Mouse (Mus musculus) heart, embryonic 13.5 days (tissue): ENCODE data around the gene A430078G23Rik. TPM values are rescaled to one million over a fixed set of nuclear protein-coding genes. Genes with fewer than 3 reads are reported as not detected.

Experiments
- ATAC-seq: fragments of 200-750 bp; cut with Nextera tagmentation; 2 replicates; pipeline ENCODE4 v1.8.0; 2017; ENCODE audit warnings: moderate TSS enrichment; ENCODE audit not compliant: insufficient number of reproducible peaks, low FRiP score, low TSS enrichment; ENCODE audit errors: extremely low read depth
- H3K27ac ChIP-seq: fragments of 300-500 bp; sonication (generic); replicated peaks from 2 replicates; pipeline ENCODE4 v1.5.1; 2015; ENCODE audit warnings: moderate library complexity, mild to moderate bottlenecking, inconsistent platforms
- H3K27me3 ChIP-seq: fragments of 300-500 bp; sonication (generic); replicated peaks from 2 replicates; pipeline ENCODE4 v1.6.1; 2015; ENCODE audit warnings: mild to moderate bottlenecking, inconsistent platforms
- H3K36me3 ChIP-seq: fragments of 300-500 bp; sonication (generic); 2 replicates; pipeline ENCODE4 v1.6.1; 2015; ENCODE audit warnings: mild to moderate bottlenecking, inconsistent platforms
- H3K4me1 ChIP-seq: fragments of 300-500 bp; sonication (generic); 2 replicates; pipeline ENCODE4 v1.6.1; 2015; ENCODE audit warnings: inconsistent platforms
- H3K4me2 ChIP-seq: fragments of 300-500 bp; sonication (generic); 2 replicates; pipeline ENCODE4 v1.6.1; 2015; ENCODE audit warnings: inconsistent platforms, mild to moderate bottlenecking, moderate library complexity
- H3K4me3 ChIP-seq: fragments of 300-500 bp; sonication (generic); 2 replicates; pipeline ENCODE4 v1.5.1; 2015; ENCODE audit warnings: moderate library complexity, mild to moderate bottlenecking, inconsistent platforms
- H3K9ac ChIP-seq: fragments of 300-500 bp; sonication (generic); 2 replicates; pipeline ENCODE4 v1.6.1; 2015; ENCODE audit warnings: inconsistent platforms, mild to moderate bottlenecking, moderate library complexity
- H3K9me3 ChIP-seq: fragments of 300-500 bp; sonication (generic); 2 replicates; pipeline ENCODE4 v1.6.1; 2016; ENCODE audit warnings: inconsistent platforms
- WGBS: fragments of 180-500 bp; shearing (Covaris S2); methylation state at CpG from one replicate; pipeline ENCODE4 v1.1.7; 2015; ENCODE audit warnings: mixed read lengths; 5-methylcytosine and 5-hydroxymethylcytosine counted together
- polyA plus RNA-seq: library from polyadenylated mRNA; unstranded; fragments of >200 nt; fragmentation: Nextera tagmentation; extraction: Ambion mirVana; gene quantifications from 2 replicates; pipeline ENCODE4 v1.2.1, GENCODE M21; 2015

Gene A430078G23Rik
- polyA plus RNA-seq, 1 experiment from 2014 or later, result not detected

DNA sequence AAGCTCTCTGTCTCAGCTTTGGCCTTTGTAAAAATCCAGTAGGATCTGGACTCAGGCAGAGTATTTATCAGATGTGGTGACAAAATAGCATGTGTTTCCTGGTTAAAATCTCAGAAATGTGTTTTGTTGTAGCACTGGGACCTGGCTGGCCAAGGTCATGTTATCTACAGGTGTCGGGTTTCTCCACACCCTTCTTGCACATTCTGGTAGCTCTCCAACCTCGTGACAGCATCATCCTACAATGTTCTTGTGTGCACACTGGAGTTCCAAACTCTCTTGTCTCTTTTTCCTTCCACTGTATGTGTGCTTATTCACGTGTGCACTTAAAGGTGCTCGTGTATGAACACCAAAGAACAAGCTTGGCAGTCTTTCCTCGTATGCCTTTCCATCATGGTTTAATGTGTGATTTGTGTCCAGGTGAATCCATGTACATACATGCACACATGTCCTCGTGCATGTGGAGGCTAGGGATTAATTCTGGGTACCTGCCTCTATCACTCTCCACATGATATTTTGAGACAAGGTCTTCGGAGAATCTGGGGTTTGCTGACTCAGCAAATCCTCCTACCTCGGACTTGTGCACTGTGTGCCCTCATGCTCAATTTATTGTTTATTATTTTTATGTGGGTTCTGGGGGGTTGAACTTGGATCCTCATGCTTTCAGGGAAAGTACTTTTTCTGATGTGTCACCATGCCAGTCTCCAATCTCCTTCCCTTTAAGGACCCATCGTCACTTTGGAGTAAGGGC is 35.5 kb downstream of the A430078G23Rik start:
- H3K9ac ChIP-seq, result no peak overlapping the region
- H3K4me2 ChIP-seq, result no peak overlapping the region
- WGBS, result 62% methylated on average over 9 of the region's 9 CpGs
- no peak for ATAC-seq
- H3K27me3 ChIP-seq, result peaks cover 10% of the 10 kb centered on the region; the same call in 1 of the 2 replicates
- no peaks in the 10 kb centered on the region for H3K36me3 ChIP-seq
- H3K4me3 ChIP-seq, result no peak overlapping the region
- peaks cover 9% of the 10 kb centered on the region for H3K4me1 ChIP-seq
- H3K27ac ChIP-seq, result no peak overlapping the region
- H3K9me3 ChIP-seq, result no peaks in the 10 kb centered on the region

DNA sequence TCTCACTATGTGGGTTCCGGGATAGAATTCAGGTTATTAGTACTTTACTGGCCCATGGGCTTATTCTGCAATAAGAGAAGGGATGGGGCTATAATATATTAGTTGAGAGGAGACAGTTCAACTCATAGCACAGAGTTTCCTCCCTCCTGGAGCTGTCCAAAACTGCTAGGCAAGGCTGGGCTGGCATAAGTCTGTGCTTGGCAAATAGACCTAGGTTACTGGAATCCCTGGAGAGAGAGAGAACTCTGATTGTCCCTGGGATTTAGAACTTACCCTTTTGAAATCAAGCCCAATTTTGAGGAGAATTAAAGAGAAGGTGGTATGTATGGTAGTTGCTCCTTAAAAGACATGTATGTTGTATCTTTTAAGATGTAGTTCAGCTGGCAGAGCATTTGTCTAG is 36.3 kb downstream of the A430078G23Rik start:
- no peak overlapping the region for H3K4me3 ChIP-seq
- no peak for ATAC-seq
- H3K9ac ChIP-seq, result no peak overlapping the region
- H3K4me2 ChIP-seq, result no peak overlapping the region
- H3K27me3 ChIP-seq, result peaks cover 10% of the 10 kb centered on the region; the same call in 1 of the 2 replicates
- 88% methylated on average over 1 of the region's 1 CpGs for WGBS
- peaks cover 16% of the 10 kb centered on the region for H3K4me1 ChIP-seq
- no peak overlapping the region for H3K27ac ChIP-seq
- H3K36me3 ChIP-seq, result no peaks in the 10 kb centered on the region
- H3K9me3 ChIP-seq, result no peaks in the 10 kb centered on the region

DNA sequence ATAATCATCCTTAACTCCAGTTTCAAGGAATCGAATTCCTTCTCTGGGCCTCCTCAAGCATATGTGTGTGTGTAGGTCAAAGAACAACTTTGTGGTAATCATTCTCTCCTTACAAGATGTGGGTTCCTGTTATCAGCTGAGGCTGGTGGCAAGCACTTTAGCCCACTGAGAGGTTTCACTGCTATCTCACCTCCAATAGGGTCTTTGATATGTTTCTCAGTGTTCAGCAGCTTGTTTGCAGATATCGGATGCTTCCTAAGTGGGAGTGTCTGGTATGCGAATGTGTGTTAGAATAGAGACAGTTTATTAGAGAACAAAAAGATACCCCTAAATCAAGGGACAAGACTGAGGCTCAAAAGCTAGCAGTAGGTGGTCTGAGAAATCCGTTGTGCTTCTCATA is 39.1 kb downstream of the A430078G23Rik start:
- Histone ChIP-seq H3K4me2 (peak overlapping the region; percentile 82), H3K9me3 (no peaks in the 10 kb centered on the region), H3K36me3 (peaks cover 9% of the 10 kb centered on the region), H3K4me3 (peak overlapping the region; percentile 84), H3K27me3 (no peaks in the 10 kb centered on the region), H3K9ac (peak overlapping the region; percentile 89), H3K27ac (no peak overlapping the region), H3K4me1 (peaks cover 26% of the 10 kb centered on the region)
- no peak for ATAC-seq
- 34% methylated on average over 4 of the region's 4 CpGs for WGBS

DNA sequence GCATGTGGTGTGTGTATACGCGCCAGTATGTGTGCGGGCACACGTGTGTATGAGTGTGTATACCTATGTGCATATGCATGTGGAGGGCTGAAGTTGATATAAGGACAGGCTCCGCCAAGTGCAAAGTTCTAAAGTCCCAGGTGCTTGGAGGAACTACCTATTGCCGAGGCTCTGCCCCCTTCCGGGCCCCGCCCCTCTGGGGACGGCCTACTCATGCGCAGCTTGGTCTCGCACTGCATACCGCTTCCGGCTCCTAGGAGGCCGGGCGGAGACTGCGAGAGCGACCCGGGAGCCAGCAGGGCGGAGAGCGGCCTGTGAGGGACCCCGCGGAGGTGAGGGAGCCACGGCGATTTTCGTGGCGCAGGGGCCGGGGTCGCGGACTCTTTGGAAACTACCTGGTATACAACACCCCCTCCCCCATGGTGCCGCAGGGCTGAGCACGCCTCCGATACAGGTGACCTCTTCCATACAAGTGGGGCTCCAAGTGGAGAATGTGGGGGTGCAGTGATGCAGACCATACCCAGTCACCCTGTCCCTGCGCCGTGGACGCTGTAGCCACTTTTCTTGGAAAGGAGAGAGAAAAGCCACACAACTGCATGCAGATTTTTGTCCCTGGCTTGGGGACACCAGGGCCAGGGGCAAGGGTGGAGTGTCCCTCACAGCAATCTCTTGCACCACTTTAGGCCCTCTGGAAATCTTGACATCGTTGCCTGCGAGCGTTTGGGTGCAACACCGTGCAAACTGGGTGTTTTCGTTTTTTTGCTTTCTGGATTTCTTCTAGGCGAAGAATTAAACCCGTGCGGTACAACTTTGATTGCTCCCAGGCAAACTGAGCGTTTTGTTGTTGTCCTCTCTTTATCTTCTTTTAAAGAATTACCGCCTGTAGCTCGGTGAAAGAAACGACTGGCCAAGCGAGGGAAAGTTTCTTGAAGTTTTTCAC is 39.8 kb downstream of the A430078G23Rik start, which contains the start of gene Arhgef18:
Gene Arhgef18, plus strand, starts transcription at position 236 of the 940 bp plus-strand sequence.
- H3K9ac ChIP-seq, result peak within 1 kb of the TSS; percentile 89
- H3K36me3 ChIP-seq, result peaks cover 9% of the 10 kb centered on the region
- H3K4me3 ChIP-seq, result peak within 1 kb of the TSS; percentile 84
- ATAC-seq, result peak; percentile 89
- no peaks in the 10 kb centered on the region for H3K9me3 ChIP-seq
- peak within 1 kb of the TSS; percentile 60; the same call in 1 of the 2 replicates for H3K27ac ChIP-seq
- no peaks in the 10 kb centered on the region for H3K27me3 ChIP-seq
- under 1% methylated on average over 48 of the region's 48 CpGs for WGBS
- H3K4me1 ChIP-seq, result peaks cover 26% of the 10 kb centered on the region
- peak within 1 kb of the TSS; percentile 82 for H3K4me2 ChIP-seq

DNA sequence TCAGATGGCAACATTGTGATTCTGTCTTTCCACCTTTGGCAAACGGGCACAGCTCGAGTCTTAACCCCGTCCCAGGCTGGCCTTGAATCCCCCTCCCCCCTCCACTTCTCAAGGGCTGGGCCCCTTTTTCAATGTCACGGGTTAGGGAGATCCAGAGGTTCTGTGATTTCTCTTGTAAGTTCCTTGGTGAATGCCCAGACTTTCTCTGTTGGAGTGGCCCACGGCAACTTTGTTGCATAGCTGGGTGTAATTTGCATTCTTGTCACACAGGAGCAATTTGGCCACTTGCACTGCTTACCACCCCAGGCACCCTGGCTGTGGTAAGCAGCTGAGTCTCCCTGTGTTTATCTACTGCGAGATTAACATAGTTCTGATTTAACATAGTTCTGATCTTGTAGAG is 41.4 kb downstream of the A430078G23Rik start:
- Histone ChIP-seq H3K4me3 (0 out of 2 replicates have a peak overlapping the region, but pooled peaks have one; percentile 84), H3K27me3 (no peaks in the 10 kb centered on the region), H3K4me1 (peaks cover 26% of the 10 kb centered on the region), H3K9me3 (no peaks in the 10 kb centered on the region), H3K36me3 (peaks cover 16% of the 10 kb centered on the region), H3K27ac (no peak overlapping the region; the same call in 1 of the 2 replicates), H3K9ac (peak overlapping the region; percentile 17), H3K4me2 (peak overlapping the region; percentile 82)
- no peak for ATAC-seq
- 30% methylated on average over 6 of the region's 6 CpGs for WGBS

DNA sequence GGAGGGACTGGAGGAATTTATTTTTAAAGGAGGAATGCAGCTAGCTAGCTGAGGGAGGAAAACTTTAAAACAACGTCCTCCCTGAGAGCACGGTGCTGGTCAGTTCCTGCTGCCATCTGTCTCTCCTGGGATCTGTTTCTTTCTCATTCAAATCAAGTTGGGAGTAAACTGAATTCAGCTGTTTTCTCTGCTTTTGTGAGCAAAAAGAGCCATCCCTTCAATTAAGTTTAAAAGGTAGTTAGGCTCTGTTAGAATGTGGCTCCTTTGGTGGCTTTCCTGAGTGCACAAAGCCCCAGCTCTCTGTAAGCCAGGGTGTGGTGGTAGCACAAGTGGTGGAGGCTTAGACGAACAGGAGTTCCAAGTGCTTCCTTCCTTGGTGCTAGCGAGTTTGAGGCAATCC is 42.0 kb downstream of the A430078G23Rik start:
- no peak for ATAC-seq
- Histone ChIP-seq H3K4me3 (0 out of 2 replicates have a peak overlapping the region, but pooled peaks have one; percentile 84), H3K9me3 (no peaks in the 10 kb centered on the region), H3K9ac (peak overlapping the region; percentile 17), H3K4me2 (peak overlapping the region; percentile 82), H3K27ac (no peak overlapping the region; the same call in 1 of the 2 replicates), H3K27me3 (no peaks in the 10 kb centered on the region), H3K4me1 (peaks cover 26% of the 10 kb centered on the region), H3K36me3 (peaks cover 21% of the 10 kb centered on the region)
- 25% methylated on average over 4 of the region's 4 CpGs for WGBS

DNA sequence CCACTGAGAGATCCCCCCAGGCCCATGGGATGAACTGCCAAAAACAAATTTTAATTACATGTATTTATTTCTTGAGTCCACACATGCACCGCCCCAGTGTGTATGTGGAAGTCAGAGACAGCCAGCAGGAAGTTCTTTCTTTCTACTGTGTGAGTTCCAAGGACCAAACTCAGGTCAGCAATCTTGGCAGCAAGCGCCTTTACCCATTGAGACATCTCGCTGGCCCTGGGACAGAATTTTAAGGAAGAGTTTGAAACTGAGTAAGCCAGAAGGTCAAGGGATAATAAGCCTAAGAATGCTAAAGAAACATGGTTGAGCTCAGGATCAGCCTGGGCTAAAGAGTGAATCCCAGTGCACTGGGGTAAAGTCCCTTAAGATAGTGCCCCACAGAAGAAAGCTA is 44.4 kb downstream of the A430078G23Rik start:
- no peaks in the 10 kb centered on the region for H3K27me3 ChIP-seq
- H3K4me3 ChIP-seq, result no peak overlapping the region
- H3K36me3 ChIP-seq, result peaks cover 35% of the 10 kb centered on the region
- no peak for ATAC-seq
- H3K9me3 ChIP-seq, result no peaks in the 10 kb centered on the region
- whole genome bisulfite sequencing, result 86% methylated on average over 3 of the region's 3 CpGs
- H3K27ac ChIP-seq, result no peak overlapping the region
- no peak overlapping the region for H3K9ac ChIP-seq
- no peak overlapping the region for H3K4me2 ChIP-seq
- peaks cover 26% of the 10 kb centered on the region for H3K4me1 ChIP-seq

DNA sequence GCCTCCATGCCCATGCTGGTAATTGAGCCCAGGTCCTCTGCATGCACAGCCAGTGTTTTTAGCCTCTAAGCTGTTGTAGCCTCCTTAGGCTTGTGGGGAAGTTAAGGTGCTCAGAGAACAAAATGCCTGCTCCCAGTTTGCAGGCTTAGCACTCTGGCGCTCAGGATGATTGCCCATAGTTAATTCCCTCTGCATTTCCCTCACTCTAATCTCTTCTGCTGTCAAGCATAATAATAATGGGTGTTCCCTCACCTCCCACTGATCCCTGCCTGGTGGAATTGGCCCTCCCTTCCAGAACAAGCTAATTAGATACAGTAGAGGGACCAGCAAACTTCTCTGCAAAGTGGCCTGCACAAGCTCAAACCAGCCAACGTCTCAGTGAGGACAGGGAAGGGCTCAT is 47.3 kb downstream of the A430078G23Rik start:
- peaks cover 40% of the 10 kb centered on the region for H3K36me3 ChIP-seq
- 23% methylated on average over 2 of the region's 2 CpGs for WGBS
- no peak overlapping the region for H3K27ac ChIP-seq
- no peak for ATAC-seq
- no peak overlapping the region for H3K4me2 ChIP-seq
- H3K4me3 ChIP-seq, result no peak overlapping the region
- no peak overlapping the region for H3K9ac ChIP-seq
- no peaks in the 10 kb centered on the region for H3K9me3 ChIP-seq
- H3K4me1 ChIP-seq, result 0 out of 2 replicates have a peak, but pooled peaks cover 4% of the 10 kb centered on the region
- H3K27me3 ChIP-seq, result no peaks in the 10 kb centered on the region

DNA sequence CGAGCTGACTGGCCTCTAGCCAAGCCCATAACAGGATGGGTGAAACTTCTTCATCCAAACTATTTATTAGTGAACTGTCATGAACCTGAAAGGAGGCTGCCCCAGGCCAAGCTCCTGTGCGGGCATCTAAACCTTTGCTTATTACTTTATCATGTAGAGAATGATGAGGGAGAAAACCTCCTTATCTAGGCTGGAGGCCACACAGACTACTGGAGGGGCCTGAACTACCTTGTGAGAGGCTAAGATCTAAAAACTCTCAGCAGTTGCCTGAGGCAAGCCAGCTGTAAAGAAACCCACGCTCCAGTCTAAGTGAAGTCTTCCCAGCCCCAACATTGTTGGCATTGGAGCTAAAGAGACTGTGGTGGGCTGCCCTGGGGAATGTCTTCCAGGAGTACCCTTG is 54.2 kb downstream of the A430078G23Rik start:
- 76% methylated on average over 3 of the region's 3 CpGs for WGBS

DNA sequence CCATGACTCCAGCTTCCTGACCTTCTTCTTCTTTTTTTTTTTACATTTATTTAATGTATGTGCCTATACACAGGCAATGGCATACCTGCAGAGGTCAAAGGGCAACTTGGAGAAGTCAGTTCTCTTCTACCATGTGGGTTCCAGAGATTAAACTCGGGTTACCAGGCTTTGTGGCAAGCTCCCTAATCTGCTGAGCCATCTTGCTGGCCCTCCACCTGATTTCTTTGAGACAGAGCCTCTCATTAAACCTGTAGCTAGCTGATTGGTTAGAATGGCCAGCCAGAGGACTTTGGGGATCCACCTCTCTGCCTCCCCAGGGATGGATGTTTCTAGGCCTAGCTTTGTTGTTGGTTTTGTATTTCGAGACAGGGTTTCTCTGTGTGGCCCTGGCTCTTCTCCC is 57.9 kb downstream of the A430078G23Rik start:
- Histone ChIP-seq H3K4me2 (no peak overlapping the region), H3K36me3 (no peaks in the 10 kb centered on the region), H3K27ac (no peak overlapping the region), H3K4me1 (peaks cover 58% of the 10 kb centered on the region), H3K9ac (no peak overlapping the region), H3K9me3 (no peaks in the 10 kb centered on the region), H3K4me3 (no peak overlapping the region), H3K27me3 (no peaks in the 10 kb centered on the region)
- ATAC-seq, result no peak
- 61% methylated on average over 2 of the region's 2 CpGs for WGBS

More for the DNA sequence above, 54.2 kb downstream of the A430078G23Rik start:
- H3K36me3 ChIP-seq, result peaks cover 7% of the 10 kb centered on the region; the same call in 1 of the 2 replicates
- ATAC-seq, result no peak
- no peaks in the 10 kb centered on the region for H3K27me3 ChIP-seq
- no peak overlapping the region for H3K9ac ChIP-seq
- H3K9me3 ChIP-seq, result no peaks in the 10 kb centered on the region
- H3K4me1 ChIP-seq, result peaks cover 32% of the 10 kb centered on the region
- H3K27ac ChIP-seq, result no peak overlapping the region
- no peak overlapping the region for H3K4me3 ChIP-seq
- H3K4me2 ChIP-seq, result no peak overlapping the region

DNA sequence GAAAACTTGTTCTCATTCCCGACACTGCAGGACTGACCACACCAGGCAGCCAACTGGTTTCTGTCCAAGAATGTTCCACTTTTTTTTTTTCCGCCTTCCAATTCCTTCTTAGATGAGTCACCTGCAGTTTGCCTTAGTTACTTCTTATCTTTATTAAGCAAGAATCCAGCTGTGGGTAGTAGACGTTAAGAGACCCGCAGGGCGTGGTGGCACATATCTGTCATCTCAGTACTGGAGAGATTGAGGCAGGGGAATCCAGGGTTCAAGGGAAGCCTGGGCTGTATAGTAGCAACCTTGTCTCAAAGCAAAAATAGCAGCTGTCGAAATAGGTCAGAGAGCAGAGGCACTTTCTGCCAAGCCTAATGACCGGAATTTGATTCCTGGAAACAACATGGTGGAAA is 58.7 kb downstream of the A430078G23Rik start:
- H3K4me2 ChIP-seq, result no peak overlapping the region
- H3K4me3 ChIP-seq, result no peak overlapping the region
- no peaks in the 10 kb centered on the region for H3K27me3 ChIP-seq
- 40% methylated on average over 7 of the region's 7 CpGs for WGBS
- H3K9ac ChIP-seq, result no peak overlapping the region
- no peaks in the 10 kb centered on the region for H3K9me3 ChIP-seq
- no peak for ATAC-seq
- H3K4me1 ChIP-seq, result peaks cover 66% of the 10 kb centered on the region
- H3K27ac ChIP-seq, result peak overlapping the region; percentile 42
- no peaks in the 10 kb centered on the region for H3K36me3 ChIP-seq
